Mouse (Mus musculus) liver, adult 10 weeks (tissue): ENCODE measurements around the gene Ankrd49. TPM values are rescaled to one million over a fixed set of nuclear protein-coding genes. Genes with fewer than 3 reads are reported as not detected.

Source experiments
- polyA plus RNA-seq: library from polyadenylated mRNA; stranded (reverse); fragments of 350-450 nt; fragmentation: Illumina TruSeq; extraction: RNeasy Lipid Tissue Mini Kit (QIAGEN cat#74804); gene quantifications from one replicate; pipeline ENCODE4 v1.2.3, GENCODE M21; 2014; ENCODE audit warnings: low read depth, low replicate concordance

Gene Ankrd49
- 17.7 TPM for polyA plus RNA-seq

DNA sequence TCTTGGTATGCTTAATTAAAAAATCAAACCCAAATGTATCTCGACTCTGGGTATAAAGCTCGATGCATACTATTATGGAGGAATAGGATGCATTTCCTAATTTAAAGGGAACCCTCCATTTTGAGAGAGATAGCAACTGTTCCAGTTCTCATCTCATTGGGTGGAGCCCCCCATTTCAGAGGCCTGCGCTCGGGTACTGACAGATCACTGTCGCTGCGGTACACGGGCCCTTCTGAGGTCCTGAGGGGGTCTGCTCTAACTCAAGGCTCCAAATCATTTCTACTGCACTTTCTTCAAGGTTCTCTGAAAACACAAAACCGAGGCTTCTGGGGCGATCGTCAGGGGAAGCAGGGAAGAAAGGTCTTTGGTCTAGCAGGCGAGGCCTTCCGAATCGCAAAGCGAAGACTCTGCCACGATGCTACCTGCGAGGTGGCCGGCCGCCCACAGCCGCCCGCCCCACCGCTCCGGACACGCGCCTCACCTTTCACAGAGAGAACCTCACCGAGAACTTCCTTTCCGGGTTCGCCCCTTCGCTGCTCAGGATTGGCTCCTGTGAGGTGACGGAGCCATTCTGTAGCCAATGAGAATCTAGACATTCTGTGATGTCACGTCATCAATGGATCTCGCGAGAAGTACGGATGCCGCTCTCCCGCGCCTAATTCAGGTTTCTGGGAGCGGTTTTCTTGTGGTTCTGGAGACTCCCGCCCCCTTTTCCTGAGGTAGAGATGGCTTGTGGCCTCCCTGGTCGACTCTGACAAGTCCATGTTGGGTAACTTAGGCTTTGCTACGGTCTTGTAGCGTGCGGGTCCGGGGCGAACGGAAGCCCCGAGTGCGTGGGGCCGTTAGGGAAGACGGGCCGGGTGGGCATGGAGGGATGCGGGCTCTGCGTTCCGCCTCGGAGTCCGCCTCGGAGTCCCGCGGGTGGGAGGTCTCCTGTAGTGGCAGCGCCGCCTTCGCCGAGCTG is at the start of gene Ankrd49, which contains the start of gene Mre11a:
Ankrd49 (minus strand) TSS at position 818 of the 964 bp plus-strand sequence.
Mre11a (plus strand) TSS at position 616 of the 964 bp plus-strand sequence.

DNA sequence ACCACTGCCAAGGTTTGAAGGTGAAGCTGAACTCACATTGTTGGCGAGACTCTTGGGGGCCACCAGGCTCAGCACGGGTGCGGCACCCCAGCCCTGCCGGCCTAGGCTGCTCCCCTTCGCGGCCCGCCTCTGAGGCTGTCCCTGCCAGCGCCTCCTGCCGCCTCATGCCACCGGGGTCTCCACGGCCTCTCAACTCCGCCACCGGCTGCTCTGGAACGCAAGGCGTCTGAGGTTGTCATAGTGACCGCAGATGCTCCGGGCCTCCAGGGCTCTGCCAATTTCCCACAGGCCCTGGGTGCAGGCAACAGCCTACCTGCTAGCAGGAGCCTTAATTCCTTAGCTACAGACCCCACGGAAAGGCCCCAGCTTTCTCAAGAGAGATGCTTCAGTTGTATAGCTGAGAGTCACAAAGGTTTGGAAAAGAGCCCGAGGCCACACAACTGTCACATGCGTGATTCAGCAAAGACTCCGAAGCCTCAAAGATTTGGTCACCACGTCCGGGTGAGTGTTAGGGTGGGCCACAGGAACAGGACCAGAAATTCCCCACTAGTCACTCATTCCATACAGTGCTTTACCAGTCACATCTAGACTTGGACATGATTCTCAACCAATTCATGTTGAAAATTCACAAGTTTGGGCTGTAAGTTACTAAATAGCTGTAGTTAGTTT is 13.7 kb downstream of the Ankrd49 start, which contains the start of gene 1700012B09Rik:
1700012B09Rik (minus strand) TSS at position 228 of the 669 bp plus-strand sequence.

DNA sequence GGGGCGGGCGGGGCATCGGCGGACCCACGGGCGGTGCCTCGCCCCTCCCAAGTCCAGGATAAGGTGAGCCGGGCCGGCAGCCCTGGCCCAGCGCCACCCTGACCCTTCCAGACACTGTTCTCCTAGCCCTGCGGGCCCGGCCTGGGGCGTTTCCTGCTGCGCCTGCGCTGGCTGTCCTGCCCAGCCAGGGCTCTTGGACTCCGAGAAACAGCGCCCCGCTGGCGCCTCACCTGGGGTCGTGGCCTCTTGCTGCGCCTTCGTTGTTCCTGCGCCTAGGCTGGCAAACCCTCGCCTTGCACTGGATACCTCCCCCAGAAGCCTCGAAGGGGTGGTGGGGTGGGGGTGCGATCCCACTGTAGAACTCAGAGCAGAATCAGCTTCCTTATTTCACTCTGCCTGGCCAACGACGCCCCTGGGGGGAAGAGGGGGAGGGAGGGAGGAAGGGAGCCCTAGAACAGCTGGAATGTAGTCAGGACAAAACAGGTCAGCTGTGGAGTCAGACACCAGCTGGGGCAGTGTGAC is 32.6 kb downstream of the Ankrd49 start, which contains the start of gene Fut4:
Fut4 (minus strand) TSS at position 393 of the 522 bp plus-strand sequence.

DNA sequence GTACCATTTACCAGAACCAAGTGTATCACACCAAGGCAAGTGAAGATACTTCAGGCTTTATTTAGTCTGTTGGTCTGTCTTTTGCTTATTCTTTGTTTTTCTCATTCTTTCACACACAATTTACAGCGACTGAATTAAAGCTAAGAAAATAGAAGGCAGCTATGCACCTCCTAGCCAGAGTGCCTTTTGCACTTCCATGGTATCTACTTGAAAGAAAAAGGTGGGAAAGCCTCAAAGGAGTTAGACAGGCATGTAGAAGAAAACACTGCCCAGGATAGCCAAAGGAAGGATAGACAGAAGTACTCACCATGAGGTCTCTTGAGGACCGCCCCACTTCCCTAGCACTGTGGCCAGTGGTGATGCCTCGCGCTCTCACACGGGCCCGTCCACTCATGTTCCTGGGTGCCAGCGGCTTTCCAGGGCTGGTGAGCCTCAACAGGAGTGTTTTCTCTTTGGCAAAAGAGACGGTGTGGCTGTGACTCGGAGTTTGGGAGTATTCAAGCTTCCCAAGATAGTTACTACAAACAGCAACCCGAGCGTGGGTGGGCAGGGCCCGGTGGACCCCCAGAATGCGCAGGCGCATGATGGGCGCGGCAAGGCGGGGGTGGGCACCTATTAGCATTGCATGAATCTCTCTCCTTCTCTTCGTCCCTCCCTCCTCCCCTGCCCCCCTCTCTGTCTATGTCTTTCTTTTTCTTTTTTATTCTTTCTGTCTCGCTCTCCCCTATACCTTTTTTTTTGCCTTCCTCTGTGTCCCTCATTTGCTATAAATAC is 44.3 kb downstream of the Ankrd49 start, which contains the start of gene Piwil4:
Piwil4 (minus strand) TSS at position 583 of the 774 bp plus-strand sequence.

Other genes starting within 250 kb of the Ankrd49 start
- 1.8 TPM for gene Amotl1, start 139.8 kb downstream of the Ankrd49 start, polyA plus RNA-seq
- not detected for gene Piwil4, start 44.1 kb downstream of the Ankrd49 start, polyA plus RNA-seq
- 0.21 TPM for gene Fut4, start 32.5 kb downstream of the Ankrd49 start, polyA plus RNA-seq
- gene 1700012B09Rik, start 13.8 kb downstream of the Ankrd49 start, polyA plus RNA-seq: not detected
- gene Mre11a, start 202 bp downstream of the Ankrd49 start, polyA plus RNA-seq: 13.1 TPM
- gene Gpr83, start 75.4 kb upstream of the Ankrd49 start, polyA plus RNA-seq: not detected
- gene Izumo1r, start 119.1 kb upstream of the Ankrd49 start, polyA plus RNA-seq: not detected